Mouse (Mus musculus): ENCODE measurements around the gene Plxna4.

The Plxna4 gene

GRCm38 (mm10) chr6:32471639-32472038 lies 116.4 kb downstream of the Plxna4 start:
- peak; percentile 67 for DNase-seq

GRCm38 (mm10) chr6:32469196-32469595 lies 118.8 kb downstream of the Plxna4 start:
- no peak for DNase-seq

- DNase-seq = no peak
Measured at GRCm38 (mm10) chr6:32465129-32465528, 122.9 kb downstream of the Plxna4 start.

DNA sequence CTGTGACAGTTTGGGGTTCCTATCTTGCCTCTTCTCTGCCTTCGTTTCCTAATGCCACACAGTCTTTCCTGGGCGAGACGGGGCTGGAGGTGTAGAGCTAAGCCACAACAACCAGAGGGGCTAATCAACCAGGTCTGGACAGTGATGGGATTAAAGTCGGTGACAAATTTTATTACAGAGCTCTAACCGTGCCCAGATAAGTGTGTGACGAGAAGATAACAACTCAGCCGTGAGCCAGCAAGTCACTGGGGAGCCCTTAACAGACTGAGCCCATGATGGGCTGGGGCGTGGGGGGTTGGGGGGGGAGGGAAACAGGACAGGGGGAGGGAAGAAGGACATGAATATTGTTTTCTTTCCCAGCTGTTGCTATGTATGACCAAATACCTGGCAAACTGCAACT lies 123.4 kb downstream of the Plxna4 start:
- no peak for DNase-seq

GRCm38 (mm10) chr6:32464046-32464445 lies 123.9 kb downstream of the Plxna4 start:
- DNase-seq = peak; percentile 39

DNA sequence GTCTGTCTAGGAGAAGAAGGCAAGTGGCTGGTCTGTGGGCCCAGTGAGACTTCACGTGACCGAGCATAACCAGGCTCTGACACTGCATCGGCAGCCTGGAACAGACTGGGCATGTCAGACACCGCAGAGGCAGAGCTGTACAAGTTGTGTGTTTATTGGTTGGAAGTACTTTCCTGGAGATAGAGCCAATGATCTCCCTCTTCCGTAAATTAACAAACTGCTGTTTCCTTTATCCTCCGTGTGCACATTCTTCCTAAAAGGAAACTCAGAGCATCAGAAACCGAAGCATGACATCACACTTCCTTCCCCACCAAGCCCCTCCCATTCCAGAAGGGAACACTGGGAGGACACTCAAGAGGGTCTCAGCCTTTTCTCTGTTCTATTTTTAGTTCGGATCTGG lies 127.6 kb downstream of the Plxna4 start:
- no peak for DNase-seq

DNA sequence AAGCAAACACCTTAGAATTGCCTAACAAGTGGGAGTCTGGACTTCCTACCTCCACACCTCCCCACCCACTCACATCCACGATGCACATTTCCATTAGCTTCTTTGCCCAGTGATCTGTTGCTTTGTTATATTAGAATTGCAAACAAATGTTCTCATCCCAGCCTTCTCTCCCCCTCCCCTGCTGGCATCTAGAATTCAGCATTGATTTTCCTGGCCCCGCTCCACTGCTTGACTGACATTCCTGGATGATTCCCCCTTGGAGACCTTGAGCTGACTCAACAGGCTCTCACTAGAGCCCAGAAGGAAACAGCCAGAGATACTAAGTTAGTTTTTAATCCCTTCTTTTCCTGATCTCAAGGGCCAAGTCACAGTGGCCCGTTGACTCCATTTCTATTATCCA lies 131.4 kb downstream of the Plxna4 start:
- peak; percentile 61 for DNase-seq

GRCm38 (mm10) chr6:32451851-32452250 lies 136.1 kb downstream of the Plxna4 start:
- peak; percentile 47 for DNase-seq

GRCm38 (mm10) chr6:32449237-32449963 lies 138.6 kb downstream of the Plxna4 start:
- DNase-seq = no peak

- DNase-seq = no peak
Measured at GRCm38 (mm10) chr6:32448787-32449186, 139.2 kb downstream of the Plxna4 start.

GRCm38 (mm10) chr6:32446276-32446675 lies 141.7 kb downstream of the Plxna4 start:
- DNase-seq = no peak

- DNase-seq = no peak
Measured at GRCm38 (mm10) chr6:32445246-32445645, 142.7 kb downstream of the Plxna4 start.

DNA sequence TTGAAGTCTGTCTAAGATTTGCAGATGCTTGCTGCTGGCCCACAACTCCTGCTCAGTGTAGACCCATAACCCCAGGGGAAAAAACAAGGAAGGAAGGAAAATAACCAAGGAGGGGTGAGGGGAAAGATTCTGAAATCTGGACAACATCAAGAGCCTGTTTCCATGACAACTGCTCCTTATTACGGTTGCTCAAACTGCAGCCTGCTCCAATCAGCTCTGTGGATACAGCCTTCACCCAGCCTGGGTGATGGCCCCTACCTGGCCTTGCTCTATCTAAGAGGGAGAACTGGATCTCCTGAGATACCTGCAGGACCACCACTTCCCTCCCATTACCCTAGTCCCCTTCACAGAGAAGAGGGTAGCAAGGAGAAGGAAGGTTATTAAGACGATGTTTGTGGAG lies 143.6 kb downstream of the Plxna4 start:
- DNase-seq = no peak

- DNase-seq = no peak
Measured at GRCm38 (mm10) chr6:32443679-32444078, 144.3 kb downstream of the Plxna4 start.

DNA sequence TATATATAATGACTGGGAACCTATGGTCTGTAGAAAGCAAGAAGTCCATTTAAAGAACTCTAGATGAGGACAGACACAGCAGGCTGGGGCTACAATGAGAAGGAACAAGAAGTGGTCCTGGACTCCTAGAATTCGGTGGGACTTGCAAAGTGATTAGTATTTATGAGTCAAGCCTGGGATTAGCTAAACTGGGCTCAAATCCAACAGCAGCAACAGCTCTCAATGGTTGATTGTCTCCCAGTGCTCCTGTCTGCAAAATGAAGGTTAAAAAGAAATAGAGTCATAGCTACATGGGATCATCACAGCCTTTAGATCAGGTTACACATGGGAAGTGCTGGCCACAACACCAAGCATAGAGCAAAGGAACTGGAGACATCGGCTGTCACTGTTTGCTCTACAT lies 148.6 kb downstream of the Plxna4 start:
- no peak for DNase-seq

GRCm38 (mm10) chr6:32437219-32437618 lies 150.8 kb downstream of the Plxna4 start:
- peak; percentile 34 for DNase-seq

- DNase-seq = no peak
Measured at GRCm38 (mm10) chr6:32423124-32423523, 164.9 kb downstream of the Plxna4 start.

GRCm38 (mm10) chr6:32420610-32421009 lies 167.4 kb downstream of the Plxna4 start:
- DNase-seq = no peak

DNA sequence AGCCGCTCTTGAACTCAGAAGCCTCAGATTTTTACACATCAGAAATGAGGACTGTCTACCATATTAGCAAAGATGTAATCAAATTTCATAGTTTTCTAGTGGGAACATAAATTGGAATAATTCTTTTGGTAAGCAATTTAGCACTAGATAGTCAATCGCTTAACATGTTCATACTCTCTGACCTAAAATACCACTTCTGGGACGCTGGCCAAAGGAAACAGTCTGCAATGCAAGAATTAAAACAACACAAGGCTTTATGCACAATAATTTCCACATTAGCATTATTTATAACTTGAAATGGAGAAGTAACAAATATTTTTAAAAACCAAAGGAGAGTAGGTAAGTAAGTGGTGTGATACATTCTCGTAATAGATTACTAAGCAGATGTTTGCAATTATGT lies 170.6 kb downstream of the Plxna4 start:
- DNase-seq = no peak

GRCm38 (mm10) chr6:32411325-32411724 lies 176.7 kb downstream of the Plxna4 start:
- no peak for DNase-seq

GRCm38 (mm10) chr6:32409625-32410024 lies 178.4 kb downstream of the Plxna4 start:
- DNase-seq = peak; percentile 41

GRCm38 (mm10) chr6:32407574-32408185 lies 180.3 kb downstream of the Plxna4 start:
- no peak for DNase-seq

DNA sequence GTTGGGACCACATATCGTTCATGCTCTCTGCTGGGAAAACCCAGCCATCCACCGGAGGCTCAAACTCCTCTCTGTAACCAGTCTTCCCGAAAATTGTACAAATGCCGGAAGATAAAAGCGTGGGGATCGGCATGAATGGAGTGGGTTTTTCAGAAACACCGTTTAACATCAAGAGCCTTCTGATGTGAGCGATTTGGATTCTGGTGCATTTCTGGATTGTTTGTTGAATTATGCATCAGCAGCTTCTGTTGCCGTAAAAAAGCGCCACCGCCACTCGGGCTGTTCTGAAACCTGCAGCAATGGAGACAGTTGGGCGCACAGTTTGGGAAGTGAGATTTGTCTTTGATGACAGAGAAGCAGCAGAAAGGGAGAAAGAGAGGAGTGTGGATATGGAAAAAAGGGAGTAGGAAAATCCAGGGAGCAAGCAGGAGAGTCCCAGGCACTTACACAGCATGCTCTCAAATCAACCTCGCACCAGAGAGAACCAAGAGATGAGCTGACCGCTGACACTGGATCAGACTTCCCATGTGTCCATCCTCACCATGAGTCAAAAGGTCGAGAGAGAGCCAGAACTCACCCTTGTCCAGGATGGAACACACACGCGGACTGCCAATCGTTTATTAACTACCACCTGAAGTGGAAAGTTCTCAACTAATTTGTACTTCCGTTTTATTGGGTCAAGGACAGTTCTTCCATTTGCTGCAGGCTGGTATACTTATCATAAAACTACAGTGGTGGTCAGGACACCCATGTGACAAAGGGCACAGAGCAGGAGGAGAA lies 181.5 kb downstream of the Plxna4 start:
- DNase-seq = peak; percentile 66

All from layer of hippocampus, adult 9-11 months (tissue).